Mouse (Mus musculus): ENCODE measurements around the gene Cpxm2. TPM values are rescaled to one million over a fixed set of nuclear protein-coding genes. Genes with fewer than 3 reads are reported as not detected.

The Cpxm2 gene
- polyA plus RNA-seq, 1 experiment from 2014 or later, result 1.1 TPM

- no peak overlapping the region for H3K9ac ChIP-seq
- no peaks in the 10 kb centered on the region for H3K36me3 ChIP-seq
- H3K4me3 ChIP-seq, result no peak overlapping the region
- no peaks in the 10 kb centered on the region for H3K4me1 ChIP-seq (replicated peaks)
- WGBS, result 83% methylated on average over 6 of the region's 6 CpGs
- H3K4me2 ChIP-seq, result no peak overlapping the region
- H3K27ac ChIP-seq, result no peak overlapping the region
- ATAC-seq (replicated peaks; ENCODE audit: insufficient number of reproducible peaks, insufficient read depth, low FRiP score, low read depth), result no peak
- H3K9me3 ChIP-seq (replicated peaks), result no peaks in the 10 kb centered on the region
- no peaks in the 10 kb centered on the region for H3K27me3 ChIP-seq
Observed at GRCm38 (mm10) chr7:132128687-132129086, 25.9 kb downstream of the Cpxm2 start.

DNA sequence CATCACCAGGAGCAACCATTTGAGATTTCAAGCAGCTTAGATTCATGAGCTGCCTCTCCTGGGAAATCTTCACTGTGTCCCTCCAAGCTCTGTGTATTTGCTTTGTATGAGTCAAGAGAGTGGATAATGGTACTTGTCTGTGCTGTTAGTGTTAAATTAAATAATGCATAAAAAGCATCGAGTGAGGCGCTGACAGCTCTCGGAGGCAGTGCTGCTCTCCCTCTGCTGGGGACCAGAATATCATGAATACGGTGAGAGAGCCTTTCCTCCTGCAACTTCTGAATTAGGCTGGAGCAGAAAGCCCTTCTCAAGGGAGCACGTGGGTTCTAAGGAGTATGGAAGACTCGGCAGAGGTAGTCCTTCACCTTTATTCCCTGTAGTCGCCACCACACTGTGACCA, 29.6 kb downstream of the Cpxm2 start:
- H3K9ac ChIP-seq, result no peak overlapping the region
- H3K4me1 ChIP-seq (replicated peaks), result no peaks in the 10 kb centered on the region; the same call in 1 of the 2 replicates
- no peaks in the 10 kb centered on the region for H3K27me3 ChIP-seq
- ATAC-seq (replicated peaks; ENCODE audit: insufficient number of reproducible peaks, insufficient read depth, low FRiP score, low read depth), result no peak
- no peak overlapping the region for H3K27ac ChIP-seq
- H3K36me3 ChIP-seq, result no peaks in the 10 kb centered on the region
- WGBS, result 60% methylated on average over 7 of the region's 7 CpGs
- H3K9me3 ChIP-seq (replicated peaks), result no peaks in the 10 kb centered on the region
- H3K4me2 ChIP-seq, result no peak overlapping the region
- no peak overlapping the region for H3K4me3 ChIP-seq

GRCm38 (mm10) chr7:132123211-132123610, 31.3 kb downstream of the Cpxm2 start:
- Histone ChIP-seq H3K4me2 (no peak overlapping the region), H3K9me3 (replicated peaks) (no peaks in the 10 kb centered on the region), H3K27ac (no peak overlapping the region), H3K36me3 (no peaks in the 10 kb centered on the region), H3K4me3 (no peak overlapping the region), H3K4me1 (replicated peaks) (no peaks in the 10 kb centered on the region; the same call in 1 of the 2 replicates), H3K27me3 (no peaks in the 10 kb centered on the region), H3K9ac (no peak overlapping the region)
- no peak for ATAC-seq (replicated peaks; ENCODE audit: insufficient number of reproducible peaks, insufficient read depth, low FRiP score, low read depth)
- 39% methylated on average over 7 of the region's 7 CpGs for WGBS

DNA sequence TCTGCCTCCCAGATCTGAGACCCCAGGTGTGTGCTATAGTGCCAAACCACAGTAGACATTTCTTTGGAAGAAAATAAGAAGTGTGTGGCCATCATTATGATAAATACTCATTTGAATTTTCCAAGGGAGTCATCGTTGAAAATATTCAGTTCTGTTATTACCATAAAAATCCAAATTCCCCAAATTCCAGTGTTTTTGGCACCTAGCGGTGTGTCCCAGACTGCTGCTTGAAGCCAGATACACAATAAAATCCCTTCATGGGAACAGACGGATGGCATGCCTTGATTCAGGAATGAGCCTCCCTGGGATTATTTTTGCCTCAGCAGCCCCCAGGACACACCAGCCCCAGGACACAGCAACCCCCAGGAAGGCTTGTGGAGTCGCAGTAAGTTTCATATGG, 34.7 kb downstream of the Cpxm2 start:
- H3K4me2 ChIP-seq, result no peak overlapping the region
- no peaks in the 10 kb centered on the region for H3K27me3 ChIP-seq
- H3K9me3 ChIP-seq (replicated peaks), result no peaks in the 10 kb centered on the region
- H3K36me3 ChIP-seq, result no peaks in the 10 kb centered on the region
- H3K4me3 ChIP-seq, result no peak overlapping the region
- 76% methylated on average over 4 of the region's 4 CpGs for WGBS
- H3K4me1 ChIP-seq (replicated peaks), result no peaks in the 10 kb centered on the region; the same call in 1 of the 2 replicates
- H3K9ac ChIP-seq, result no peak overlapping the region
- H3K27ac ChIP-seq, result no peak overlapping the region
- ATAC-seq (replicated peaks; ENCODE audit: insufficient number of reproducible peaks, insufficient read depth, low FRiP score, low read depth), result no peak

DNA sequence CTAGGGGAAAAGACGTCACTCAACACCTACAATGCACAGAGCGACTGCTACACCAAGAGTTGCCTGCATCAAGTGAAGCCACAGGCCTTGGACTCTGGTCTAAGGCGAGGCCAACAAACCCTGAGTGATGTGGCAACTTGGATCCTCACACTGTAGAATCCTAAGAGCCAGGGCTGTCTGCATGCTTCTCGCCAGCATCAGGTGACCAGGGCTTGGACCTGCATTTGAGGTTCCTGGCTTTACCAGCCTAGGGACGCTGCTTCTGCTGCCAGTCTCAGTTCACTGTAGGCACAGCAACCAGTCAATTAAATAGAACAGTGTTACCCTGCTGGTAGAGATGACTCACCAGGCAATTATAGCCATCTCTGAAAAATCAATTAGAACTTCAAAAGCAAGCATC, 42.8 kb downstream of the Cpxm2 start:
- Histone ChIP-seq H3K9ac (no peak overlapping the region), H3K4me3 (no peak overlapping the region), H3K27ac (no peak overlapping the region), H3K9me3 (replicated peaks) (no peaks in the 10 kb centered on the region), H3K27me3 (no peaks in the 10 kb centered on the region), H3K36me3 (no peaks in the 10 kb centered on the region), H3K4me1 (replicated peaks) (no peaks in the 10 kb centered on the region), H3K4me2 (no peak overlapping the region)
- no peak for ATAC-seq (replicated peaks; ENCODE audit: insufficient number of reproducible peaks, insufficient read depth, low FRiP score, low read depth)
- WGBS, result 73% methylated on average over 5 of the region's 5 CpGs

- ATAC-seq (replicated peaks; ENCODE audit: insufficient number of reproducible peaks, insufficient read depth, low FRiP score, low read depth), result no peak
- WGBS, result 84% methylated on average over 3 of the region's 3 CpGs
Observed at GRCm38 (mm10) chr7:132110308-132110707, 44.2 kb downstream of the Cpxm2 start.

GRCm38 (mm10) chr7:132106891-132107290, 47.6 kb downstream of the Cpxm2 start:
- H3K36me3 ChIP-seq, result no peaks in the 10 kb centered on the region
- no peak overlapping the region for H3K9ac ChIP-seq
- H3K4me2 ChIP-seq, result no peak overlapping the region
- 79% methylated on average over 4 of the region's 4 CpGs for WGBS
- ATAC-seq (replicated peaks; ENCODE audit: insufficient number of reproducible peaks, insufficient read depth, low FRiP score, low read depth), result no peak
- H3K4me1 ChIP-seq (replicated peaks), result no peaks in the 10 kb centered on the region
- no peaks in the 10 kb centered on the region for H3K27me3 ChIP-seq
- H3K9me3 ChIP-seq (replicated peaks), result no peaks in the 10 kb centered on the region
- H3K4me3 ChIP-seq, result no peak overlapping the region
- no peak overlapping the region for H3K27ac ChIP-seq

More at GRCm38 (mm10) chr7:132110308-132110707, 44.2 kb downstream of the Cpxm2 start:
- Histone ChIP-seq H3K4me3 (no peak overlapping the region), H3K4me1 (replicated peaks) (no peaks in the 10 kb centered on the region), H3K9me3 (replicated peaks) (no peaks in the 10 kb centered on the region), H3K27me3 (no peaks in the 10 kb centered on the region), H3K9ac (no peak overlapping the region), H3K36me3 (no peaks in the 10 kb centered on the region), H3K4me2 (no peak overlapping the region), H3K27ac (no peak overlapping the region)

DNA sequence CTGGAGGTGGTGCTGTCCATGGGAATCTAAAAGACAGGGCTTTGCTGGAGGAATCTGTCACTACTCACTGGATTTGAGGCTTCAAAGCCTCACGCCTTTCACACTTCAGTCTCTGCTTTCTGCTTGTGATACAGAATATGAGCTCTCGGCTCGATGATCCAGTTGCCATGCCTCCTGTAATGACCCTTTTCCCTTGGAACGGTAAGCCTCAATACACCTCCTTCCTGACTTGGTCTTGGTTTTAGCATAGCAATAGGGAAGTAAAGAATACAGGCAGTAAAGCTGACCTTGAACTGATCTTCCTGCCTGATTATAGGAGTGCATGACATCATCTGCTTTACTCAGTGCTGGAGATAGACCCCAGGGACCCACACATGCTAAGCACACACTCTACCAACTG, 49.2 kb downstream of the Cpxm2 start:
- H3K36me3 ChIP-seq, result no peaks in the 10 kb centered on the region
- no peak overlapping the region for H3K4me3 ChIP-seq
- H3K9me3 ChIP-seq (replicated peaks), result no peaks in the 10 kb centered on the region
- H3K4me2 ChIP-seq, result no peak overlapping the region
- no peaks in the 10 kb centered on the region for H3K4me1 ChIP-seq (replicated peaks)
- 73% methylated on average over 4 of the region's 4 CpGs for WGBS
- H3K27ac ChIP-seq, result no peak overlapping the region
- no peak overlapping the region for H3K9ac ChIP-seq
- ATAC-seq (replicated peaks; ENCODE audit: insufficient number of reproducible peaks, insufficient read depth, low FRiP score, low read depth), result no peak
- H3K27me3 ChIP-seq, result no peaks in the 10 kb centered on the region

DNA sequence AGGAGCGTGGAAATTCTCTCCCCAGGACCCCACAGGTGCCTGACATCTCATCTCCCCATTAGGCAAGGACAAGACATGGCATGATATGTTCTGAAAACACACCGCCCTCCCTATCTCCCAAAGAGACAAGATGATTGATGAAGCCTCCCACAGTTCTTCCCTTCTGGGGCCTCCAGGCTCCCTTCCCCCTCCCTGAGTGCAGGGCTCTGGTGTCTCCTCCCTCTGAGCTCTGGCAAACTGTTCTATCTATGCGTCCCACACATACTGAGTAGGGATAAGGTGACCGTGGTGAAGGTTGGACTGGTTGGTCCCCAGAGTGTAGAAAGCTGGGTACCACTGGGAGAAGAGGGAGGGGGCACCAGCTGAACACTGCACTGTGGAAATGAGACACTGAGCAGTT, 56.1 kb downstream of the Cpxm2 start:
- no peak overlapping the region for H3K9ac ChIP-seq
- WGBS, result 31% methylated on average over 4 of the region's 4 CpGs
- no peak overlapping the region for H3K4me3 ChIP-seq
- H3K27ac ChIP-seq, result no peak overlapping the region
- H3K27me3 ChIP-seq, result no peaks in the 10 kb centered on the region
- no peak for ATAC-seq (replicated peaks; ENCODE audit: insufficient number of reproducible peaks, insufficient read depth, low FRiP score, low read depth)
- no peaks in the 10 kb centered on the region for H3K4me1 ChIP-seq (replicated peaks)
- H3K9me3 ChIP-seq (replicated peaks), result no peaks in the 10 kb centered on the region
- H3K36me3 ChIP-seq, result no peaks in the 10 kb centered on the region
- H3K4me2 ChIP-seq, result no peak overlapping the region

DNA sequence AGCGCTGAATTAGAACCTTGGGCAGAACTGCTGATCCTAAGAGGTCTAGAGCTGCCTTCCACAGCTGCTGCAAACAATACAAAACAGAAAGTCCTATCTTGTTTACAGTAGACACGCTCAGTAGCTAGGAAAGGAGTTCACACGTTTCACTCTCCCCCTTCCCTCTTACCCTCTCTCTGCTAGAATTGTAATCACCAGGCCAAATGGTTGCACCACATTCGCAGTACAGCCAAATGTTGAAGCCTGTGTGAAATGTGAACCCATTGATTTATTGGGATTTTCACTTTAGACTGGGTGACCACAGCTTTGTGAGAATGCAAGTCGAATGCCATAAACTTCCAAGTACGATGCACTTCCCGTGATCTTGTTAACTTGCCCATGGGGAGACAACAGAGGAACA, 59.9 kb downstream of the Cpxm2 start:
- Histone ChIP-seq H3K27me3 (no peaks in the 10 kb centered on the region), H3K9ac (no peak overlapping the region), H3K4me2 (no peak overlapping the region), H3K36me3 (no peaks in the 10 kb centered on the region), H3K9me3 (replicated peaks) (no peaks in the 10 kb centered on the region), H3K27ac (no peak overlapping the region), H3K4me1 (replicated peaks) (no peaks in the 10 kb centered on the region), H3K4me3 (no peak overlapping the region)
- WGBS, result 54% methylated on average over 7 of the region's 7 CpGs
- ATAC-seq (replicated peaks; ENCODE audit: insufficient number of reproducible peaks, insufficient read depth, low FRiP score, low read depth), result no peak

DNA sequence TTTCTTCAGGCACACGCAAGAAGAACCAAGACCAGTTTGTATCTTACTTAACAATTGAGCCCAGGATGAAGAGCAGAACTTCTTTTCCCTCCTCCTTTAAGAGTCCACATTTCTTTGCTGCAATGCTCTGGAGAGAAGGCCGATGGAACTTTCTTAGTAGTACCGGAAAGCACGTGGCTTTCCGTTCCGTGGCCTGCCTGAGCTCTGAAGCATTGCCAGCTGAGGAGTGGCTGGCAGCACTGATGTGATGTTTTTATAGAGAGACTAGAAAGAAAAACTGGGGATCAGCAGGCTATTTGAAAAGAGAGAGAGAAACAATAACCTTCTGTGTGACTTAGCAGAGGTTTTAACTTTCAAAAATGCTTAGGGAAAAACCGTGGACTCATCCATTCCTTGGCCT, 63.0 kb downstream of the Cpxm2 start:
- H3K9me3 ChIP-seq (replicated peaks), result no peaks in the 10 kb centered on the region
- WGBS, result 79% methylated on average over 7 of the region's 7 CpGs
- ATAC-seq (replicated peaks; ENCODE audit: insufficient number of reproducible peaks, insufficient read depth, low FRiP score, low read depth), result no peak
- no peak overlapping the region for H3K27ac ChIP-seq
- no peaks in the 10 kb centered on the region for H3K36me3 ChIP-seq
- no peaks in the 10 kb centered on the region for H3K27me3 ChIP-seq
- H3K4me2 ChIP-seq, result no peak overlapping the region
- no peaks in the 10 kb centered on the region for H3K4me1 ChIP-seq (replicated peaks)
- no peak overlapping the region for H3K4me3 ChIP-seq
- H3K9ac ChIP-seq, result no peak overlapping the region

DNA sequence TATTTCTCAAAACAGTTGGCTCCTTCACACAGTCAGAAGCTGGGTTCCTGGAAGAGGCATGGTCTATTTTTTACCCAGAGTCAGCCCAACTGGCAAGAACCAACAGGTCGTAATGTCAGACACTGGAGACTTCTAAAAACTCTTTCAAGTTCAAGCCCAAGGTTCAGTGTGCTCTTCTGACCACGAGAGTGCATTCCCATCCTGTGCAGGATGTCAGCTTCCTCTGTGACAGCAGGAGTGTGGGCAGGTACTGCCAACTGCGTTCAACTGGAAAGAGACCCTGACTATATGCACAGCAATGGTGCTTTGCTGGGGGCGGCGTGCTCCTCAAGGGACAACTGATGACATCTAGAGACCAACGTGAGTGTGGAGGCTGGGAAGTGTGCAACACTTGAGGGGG, 65.9 kb downstream of the Cpxm2 start:
- no peak overlapping the region for H3K4me2 ChIP-seq
- H3K9ac ChIP-seq, result no peak overlapping the region
- no peaks in the 10 kb centered on the region for H3K9me3 ChIP-seq (replicated peaks)
- no peaks in the 10 kb centered on the region for H3K36me3 ChIP-seq
- no peaks in the 10 kb centered on the region for H3K27me3 ChIP-seq
- no peak for ATAC-seq (replicated peaks; ENCODE audit: insufficient number of reproducible peaks, insufficient read depth, low FRiP score, low read depth)
- WGBS, result 54% methylated on average over 6 of the region's 6 CpGs
- no peak overlapping the region for H3K27ac ChIP-seq
- no peaks in the 10 kb centered on the region for H3K4me1 ChIP-seq (replicated peaks)
- no peak overlapping the region for H3K4me3 ChIP-seq
